Mouse (Mus musculus) CD4-positive, CD25-positive, alpha-beta regulatory T cell, adult 2 months (primary cell): ENCODE data around the gene Grb2.

ENCODE experiments used
- DNase-seq: peaks from one replicate; pipeline ENCODE4 v3.0.0-alpha.2; 2012; ENCODE audit warnings: low read depth, low spot score

Grb2 gene

GRCm38 (mm10) chr11:115708209-115708876 lies at the start of gene Grb2:
TSS of gene Grb2 (minus strand) at chr11:115708597.
- peak; percentile 99 for DNase-seq

DNA sequence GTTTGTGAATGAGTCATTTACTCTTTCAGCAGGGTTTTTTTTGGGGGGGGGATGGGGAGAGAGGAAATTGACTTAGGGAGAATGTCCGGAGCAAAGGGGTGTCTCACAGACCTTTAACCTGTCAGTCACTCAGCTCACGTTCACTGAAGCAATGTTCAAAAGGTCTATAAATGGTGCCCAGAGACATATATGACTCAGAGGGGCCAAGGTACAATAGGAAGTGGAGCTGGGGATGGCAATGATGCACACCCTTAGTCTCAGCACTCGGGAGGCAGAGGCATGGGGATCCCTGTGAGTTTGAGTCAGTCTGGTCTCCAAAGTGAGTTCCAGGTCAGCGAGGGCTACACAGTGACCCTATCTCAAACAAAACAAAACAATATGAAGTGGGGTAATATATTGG lies 45.1 kb upstream of the Grb2 start:
- no peak for DNase-seq

GRCm38 (mm10) chr11:115752653-115753052 lies 44.3 kb upstream of the Grb2 start:
- no peak for DNase-seq

DNA sequence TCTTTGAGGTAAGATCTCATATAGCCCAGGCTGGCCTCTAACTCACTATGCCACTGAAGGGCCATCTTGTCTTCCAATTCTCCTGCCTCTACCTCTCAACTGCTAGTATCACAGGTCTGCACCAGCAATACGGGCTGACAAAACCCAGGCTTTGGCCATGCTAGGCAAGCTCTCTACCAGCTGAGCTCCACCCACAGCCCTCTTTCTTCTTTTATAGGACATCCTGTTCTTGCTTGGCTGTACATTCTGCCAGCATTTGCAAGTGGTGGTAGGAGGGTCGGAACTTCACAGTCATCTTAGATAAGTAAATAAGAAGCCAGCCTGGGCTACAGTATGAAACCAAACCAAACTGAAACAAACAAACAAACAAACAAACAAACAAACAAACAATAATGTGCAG lies 43.3 kb upstream of the Grb2 start:
- peak; percentile 53 for DNase-seq

DNA sequence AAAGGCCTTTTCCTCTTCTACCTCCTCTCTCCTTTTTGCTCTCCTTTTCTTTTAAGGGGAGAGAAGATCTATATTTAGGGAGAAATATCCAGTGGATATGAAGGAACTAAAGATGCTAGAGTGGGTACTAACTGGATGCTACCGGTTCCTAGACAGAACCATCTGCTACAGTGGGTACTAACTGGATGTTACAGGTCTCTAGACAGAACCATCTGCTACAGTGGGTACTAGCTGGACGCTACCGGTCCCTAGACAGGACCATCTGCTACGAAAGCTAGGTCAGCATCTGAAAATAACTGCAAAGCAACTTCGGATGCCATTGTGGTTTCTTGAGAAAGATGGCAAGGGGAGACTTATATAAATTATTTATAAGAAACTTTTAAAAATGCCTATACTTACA lies 41.4 kb upstream of the Grb2 start:
- DNase-seq = no peak

GRCm38 (mm10) chr11:115747351-115747750 lies 39.0 kb upstream of the Grb2 start:
- peak; percentile 73 for DNase-seq

- peak; percentile 57 for DNase-seq
These were observed 38.4 kb upstream of the Grb2 start for GRCm38 (mm10) chr11:115746762-115747161.

- DNase-seq = peak; percentile 67
These were observed 37.7 kb upstream of the Grb2 start for GRCm38 (mm10) chr11:115746109-115746508.

- DNase-seq = no peak
These were observed 36.0 kb upstream of the Grb2 start for GRCm38 (mm10) chr11:115744385-115744784.

DNA sequence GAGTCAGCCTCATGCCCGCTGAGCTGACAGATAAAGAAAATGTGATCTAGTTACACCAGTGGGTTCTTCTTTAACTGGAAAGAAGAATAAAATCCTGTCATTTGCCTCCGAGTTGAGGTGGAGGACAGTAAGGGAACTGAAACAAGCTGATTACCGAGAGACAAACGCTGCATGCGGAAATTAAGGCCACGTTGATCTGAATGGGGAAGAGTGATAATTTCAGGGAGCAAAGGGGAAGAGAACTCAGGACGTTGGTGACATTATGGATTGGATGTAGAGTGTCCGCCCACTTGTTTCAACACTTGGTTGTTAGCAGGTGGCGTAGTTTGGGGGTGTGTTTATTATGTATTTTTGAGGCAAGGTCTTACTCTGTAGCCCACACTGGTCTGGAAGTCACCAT lies 34.5 kb upstream of the Grb2 start:
- DNase-seq = no peak

- DNase-seq = no peak
These were observed 32.7 kb upstream of the Grb2 start for GRCm38 (mm10) chr11:115741070-115741469.

DNA sequence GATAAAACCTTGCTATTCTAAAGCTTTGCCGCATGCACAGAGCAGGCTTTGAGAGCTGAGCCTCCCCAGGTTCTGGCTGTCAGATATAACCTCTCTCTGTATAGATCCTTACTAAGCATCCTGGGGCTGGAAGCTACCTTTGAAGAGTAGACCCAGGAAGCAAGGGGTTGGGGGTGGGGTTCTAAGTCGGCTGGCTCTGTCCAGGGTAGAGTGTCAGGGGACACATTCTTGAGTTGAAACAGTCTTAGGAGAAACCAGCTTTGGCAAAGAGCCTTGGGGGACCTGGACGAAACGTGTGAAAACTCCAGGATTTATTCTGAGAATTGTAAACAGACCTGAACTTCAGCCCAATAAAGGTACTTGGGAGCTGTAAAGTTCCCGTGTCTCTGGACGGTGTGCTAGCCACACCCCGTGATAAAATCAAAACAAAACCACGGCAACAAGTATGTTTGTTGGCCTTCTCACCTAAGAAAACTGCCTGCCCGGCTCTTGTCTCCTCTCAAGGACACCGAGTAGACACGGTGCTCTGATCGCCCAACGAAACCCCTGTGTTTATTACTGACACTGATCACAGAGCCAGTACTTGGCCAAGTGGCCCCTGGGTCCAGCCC lies 30.0 kb upstream of the Grb2 start:
- DNase-seq = no peak

DNA sequence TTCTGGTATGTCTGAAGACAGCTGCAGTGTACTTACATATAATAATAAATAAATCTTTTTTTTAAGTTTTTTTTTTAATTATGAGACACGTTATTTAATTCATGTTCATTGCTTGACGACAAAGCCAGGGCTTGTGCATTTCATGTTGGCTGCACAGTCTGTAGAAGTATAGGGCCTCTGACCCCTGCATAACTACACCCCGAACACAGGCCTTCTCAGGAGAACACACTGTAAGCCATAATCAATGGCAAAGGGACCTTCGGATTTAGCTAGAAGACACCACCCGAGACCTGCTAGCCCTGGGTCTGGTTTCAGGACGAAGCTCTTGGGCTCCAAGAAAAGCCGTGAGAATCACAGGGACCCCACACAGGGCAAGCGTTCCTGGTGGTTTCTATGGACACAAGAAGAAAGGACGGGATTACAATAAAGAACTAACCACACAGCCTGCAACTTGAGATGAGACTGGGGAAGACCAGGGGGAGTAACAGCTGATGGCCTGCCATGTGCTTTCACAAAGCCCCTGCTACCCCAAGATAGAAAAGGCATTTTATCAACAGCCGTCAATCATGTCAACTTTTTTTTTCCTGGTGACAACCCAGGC lies 29.3 kb upstream of the Grb2 start:
- DNase-seq = no peak

- DNase-seq = no peak
These were observed 25.8 kb upstream of the Grb2 start for GRCm38 (mm10) chr11:115734041-115734686.

DNA sequence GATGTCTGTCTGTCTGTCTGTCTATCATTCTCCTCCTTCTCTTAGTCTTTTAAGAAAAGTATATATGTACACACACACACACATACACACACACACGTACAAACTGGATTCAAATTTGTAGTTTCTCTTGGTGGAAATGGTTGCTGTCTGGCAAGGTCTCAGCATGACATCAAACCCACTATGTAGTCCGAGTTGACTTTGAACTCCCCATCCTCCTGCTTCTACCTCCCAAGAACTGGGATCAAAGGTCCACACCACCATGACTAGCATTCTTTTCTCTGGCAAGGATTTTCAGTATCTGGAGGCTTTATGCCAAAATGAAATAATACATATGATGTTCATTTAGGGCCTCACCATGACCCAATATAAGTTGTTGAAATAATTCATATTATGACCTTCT lies 14.8 kb upstream of the Grb2 start:
- no peak for DNase-seq

GRCm38 (mm10) chr11:115722638-115723037 lies 14.2 kb upstream of the Grb2 start:
- peak; percentile 88 for DNase-seq

DNA sequence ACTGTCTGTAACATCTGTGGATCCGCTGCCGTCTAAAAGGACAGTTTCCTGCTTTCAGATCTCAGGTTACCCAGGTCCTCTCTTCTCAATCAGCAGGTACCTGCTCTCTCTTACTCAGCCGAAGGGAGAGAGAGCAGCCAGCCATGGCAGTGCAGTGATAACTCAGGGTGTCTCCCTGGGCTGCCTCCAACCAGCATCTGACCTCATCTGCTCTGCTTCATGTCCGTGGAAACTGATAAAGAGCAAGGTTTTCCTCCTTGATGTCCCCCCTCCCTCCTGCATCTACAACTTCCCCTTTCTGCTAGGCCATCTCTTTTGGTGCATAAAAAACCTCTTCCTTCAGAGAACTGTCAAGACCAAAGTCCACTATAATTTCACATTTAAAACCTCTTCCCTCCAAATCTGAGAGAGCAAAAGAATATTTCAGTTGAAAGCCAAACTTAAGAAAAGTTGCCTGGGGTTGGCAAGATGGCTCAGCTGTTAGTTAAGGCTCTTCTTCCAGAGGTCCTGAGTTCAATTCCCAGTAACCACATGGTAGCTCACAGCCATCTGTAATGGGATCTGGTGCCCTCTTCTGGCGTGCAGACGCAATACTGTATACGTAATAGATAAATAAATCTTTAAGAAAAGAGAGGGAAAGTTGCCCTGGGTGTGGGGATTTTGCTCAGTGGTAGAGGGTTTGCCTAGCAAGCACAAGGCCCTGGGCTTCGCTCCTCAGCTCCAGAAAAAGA lies 9.4 kb upstream of the Grb2 start:
- DNase-seq = peak; percentile 67

DNA sequence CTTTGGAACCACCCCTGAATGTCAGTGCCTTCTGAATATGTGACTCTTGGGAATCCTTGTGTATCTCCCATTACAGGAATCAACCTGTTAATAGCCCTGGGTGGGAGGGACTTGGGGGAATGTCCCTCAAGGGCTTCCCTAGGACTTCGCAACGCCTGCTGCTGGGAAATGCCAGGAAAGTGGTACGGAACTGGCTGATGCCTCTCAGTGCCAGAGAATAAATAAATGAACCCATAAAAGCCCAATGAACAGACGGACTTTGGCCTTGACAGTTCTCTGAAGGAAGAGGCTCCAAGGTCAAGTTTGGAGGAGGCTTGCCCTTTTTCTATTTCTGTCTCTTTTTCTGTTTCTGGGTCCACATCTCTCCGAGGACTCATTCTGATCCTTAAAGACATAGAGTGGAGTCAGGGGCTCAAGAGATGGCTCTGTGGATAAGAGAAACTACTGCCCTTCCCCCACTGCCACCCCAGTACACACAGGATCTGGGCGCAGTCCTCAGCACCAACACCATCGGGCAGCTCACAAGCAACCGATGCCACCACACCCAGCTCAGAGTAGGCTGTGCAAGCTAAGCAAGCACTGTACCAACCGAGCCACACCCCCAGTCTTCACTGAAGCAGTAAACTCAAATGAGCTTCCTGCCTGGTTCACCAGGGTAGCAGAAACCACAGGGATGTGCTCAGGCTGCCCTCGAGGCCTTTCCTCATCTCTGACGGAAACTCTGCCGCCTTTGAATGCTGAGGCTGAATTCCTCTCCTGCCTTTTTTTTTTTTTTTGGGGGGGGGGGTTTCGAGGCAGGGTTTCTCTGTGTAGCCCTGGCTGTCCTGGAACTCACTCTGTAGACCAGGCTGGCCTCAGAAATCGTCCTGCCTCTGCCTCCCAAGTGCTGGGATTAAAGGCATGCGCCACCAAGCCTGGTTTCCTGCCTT lies 8.3 kb upstream of the Grb2 start:
- peak; percentile 63 for DNase-seq

DNA sequence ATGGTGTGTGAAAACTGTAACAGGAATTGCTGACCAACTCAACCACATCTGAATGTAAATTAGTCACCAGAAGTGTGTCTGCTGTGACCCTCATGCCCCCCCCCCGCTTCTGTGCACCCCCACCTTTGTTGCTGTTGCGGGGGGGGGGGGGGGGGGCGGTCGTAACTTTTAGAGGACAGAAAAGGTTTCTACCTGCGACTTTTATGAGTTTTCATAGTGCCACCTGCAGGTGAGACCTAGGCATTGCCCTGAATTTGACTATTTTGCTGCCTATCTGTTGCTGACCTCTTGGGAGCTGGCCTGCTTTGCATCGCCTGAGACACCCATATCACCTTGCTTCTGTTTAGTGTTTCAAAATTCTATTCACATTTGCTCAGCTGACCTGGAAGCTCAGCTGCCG lies 6.1 kb upstream of the Grb2 start:
- peak; percentile 79 for DNase-seq

GRCm38 (mm10) chr11:115713447-115713846 lies 5.0 kb upstream of the Grb2 start:
- no peak for DNase-seq
